Mouse (Mus musculus) c-Kit-positive CD71-positive TER-119-negative erythroid progenitor cells, embryonic 14.5 days (primary cell): ENCODE results near the gene Pdcd2l.

ENCODE experiments used
- DNase-seq: peaks from one replicate; pipeline ENCODE4 v3.0.0-alpha.2; 2013; ENCODE audit warnings: low read depth

Gene Pdcd2l

DNA sequence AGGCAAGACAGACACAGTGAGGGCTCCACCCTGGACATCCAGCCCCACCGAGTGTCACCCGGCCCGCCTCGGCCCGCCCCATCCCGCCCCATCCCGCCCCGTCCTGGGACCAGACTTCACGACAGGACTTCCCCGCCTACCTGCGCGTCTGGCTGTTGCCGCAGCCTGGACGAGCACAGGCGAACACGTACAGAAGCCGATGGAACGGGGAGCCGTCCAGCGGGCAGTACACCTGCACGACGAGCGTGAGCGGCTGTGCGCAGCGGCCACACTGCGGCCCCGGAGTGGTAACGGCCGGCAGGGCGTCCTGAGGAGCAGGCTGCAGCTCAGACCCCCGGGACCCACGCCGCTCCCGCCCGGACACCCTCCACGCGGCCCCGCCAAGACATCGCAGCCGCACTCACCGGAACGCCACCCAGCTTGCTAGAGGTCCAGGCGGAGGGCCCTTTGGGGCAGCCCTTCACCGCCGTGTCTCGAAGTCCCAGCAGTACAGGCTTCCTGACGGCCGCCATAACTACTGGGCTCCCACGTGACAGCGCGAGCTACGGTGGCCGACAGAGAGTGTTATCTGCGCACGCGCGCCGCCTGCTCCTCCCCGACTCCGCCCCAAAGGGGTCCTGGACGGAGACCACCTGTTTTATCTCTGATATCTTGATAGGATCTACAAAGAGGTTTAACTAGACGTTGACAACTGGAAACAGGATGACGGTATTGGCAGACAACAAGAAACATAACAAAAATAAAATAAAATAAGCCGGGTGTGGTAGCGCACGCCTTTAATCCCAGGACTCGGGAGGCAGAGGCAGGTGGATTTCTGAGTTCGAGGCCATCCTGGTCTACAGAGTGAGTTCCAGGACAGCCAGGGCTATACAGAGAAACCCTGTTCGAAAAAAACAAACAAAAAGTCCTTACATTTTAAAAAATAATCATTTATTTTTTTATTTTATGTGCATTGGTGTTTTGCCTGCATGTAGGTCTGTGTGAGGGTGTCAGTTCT is at the start of gene Pdcd2l:
TSS of gene Pdcd2l (minus strand) at position 530 of the 997 bp plus-strand sequence.
- peak; percentile 78 for DNase-seq

DNA sequence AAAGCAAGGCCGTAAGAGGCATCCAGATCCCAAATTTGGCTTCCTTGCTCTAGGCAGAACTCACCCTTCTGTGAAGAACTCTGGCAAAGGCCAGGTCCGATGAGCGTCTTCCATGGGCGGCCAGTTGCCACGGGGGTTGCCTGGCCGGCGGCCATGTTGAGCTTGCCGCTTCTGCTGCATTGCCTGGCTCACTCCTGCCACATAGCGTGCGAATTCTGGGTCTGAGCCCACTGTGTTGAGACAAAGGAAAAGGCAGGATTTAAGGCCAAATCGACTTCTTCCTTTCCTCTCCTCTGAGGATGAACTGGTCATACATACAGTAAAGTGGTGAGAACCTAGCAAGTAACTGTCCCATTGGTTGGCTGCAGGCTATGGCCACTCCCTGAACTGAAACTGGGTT is 45.7 kb upstream of the Pdcd2l start:
- DNase-seq = no peak

DNA sequence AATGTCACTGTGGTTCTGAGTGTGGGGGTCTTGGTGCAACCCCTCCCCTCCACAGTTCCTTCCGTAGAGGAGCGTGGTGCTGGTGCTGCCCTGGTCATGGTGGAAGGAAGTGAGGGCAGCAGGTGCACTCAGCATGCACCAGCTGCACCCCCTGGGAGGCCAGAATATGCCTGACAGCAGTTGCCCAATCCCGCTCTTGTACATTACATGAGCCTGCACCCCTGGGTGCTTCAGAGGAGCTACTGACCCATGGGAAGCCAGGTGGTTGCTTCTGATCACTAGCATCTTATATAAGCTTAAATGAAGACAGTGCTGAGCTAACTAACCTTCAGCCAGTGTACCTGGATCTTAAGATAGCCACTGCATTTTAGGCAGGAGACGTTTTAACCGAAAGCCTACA is 41.6 kb upstream of the Pdcd2l start:
- no peak for DNase-seq

DNA sequence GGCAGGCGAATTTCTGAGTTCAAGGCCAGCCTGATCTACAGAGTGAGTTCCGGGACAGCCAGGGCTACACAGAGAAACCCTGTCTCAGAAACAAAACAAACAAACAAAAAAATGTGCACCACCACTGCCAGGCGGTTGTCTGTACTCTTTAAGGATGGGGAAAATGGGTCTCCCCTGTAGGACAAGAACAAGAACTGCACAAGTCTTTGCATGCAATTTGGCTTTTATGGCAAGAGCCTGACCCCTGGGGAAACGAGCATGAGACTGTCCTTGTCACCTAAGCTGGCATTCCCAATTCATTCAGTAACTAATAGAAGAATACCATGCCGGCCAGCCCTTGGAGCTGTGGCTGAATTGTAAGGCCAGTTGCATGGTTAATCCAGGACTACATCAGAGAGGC is 39.1 kb upstream of the Pdcd2l start:
- DNase-seq = no peak

GRCm38 (mm10) chr7:34234610-34235561 is 38.4 kb upstream of the Pdcd2l start:
- no peak for DNase-seq

GRCm38 (mm10) chr7:34233909-34234609 is 37.6 kb upstream of the Pdcd2l start:
- peak; percentile 94 for DNase-seq

- DNase-seq = no peak
Observed at GRCm38 (mm10) chr7:34232785-34233725, 36.6 kb upstream of the Pdcd2l start.

DNA sequence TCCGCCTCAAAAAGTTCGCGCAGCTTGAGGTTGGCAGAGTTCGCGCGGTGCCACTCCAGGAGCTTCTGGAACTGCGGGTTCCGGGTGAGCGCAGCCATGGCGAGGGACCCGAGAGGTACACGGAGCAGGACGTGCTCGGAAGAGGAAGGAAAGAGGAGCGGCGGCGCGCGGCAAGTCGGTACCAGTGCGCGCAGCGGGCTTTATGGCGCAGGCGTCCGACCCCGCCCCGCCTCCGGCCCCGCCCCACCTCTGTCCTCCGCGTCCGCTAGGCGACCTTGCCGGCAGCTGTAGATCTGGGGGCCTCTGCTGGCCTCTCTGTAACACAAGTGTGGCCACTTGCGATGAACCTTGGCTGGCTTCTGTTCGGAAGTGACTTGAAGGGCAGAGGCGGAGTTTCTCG is 33.7 kb upstream of the Pdcd2l start, which contains the start of gene Gpi1:
TSS of gene Gpi1 (minus strand) at position 221 of the 400 bp plus-strand sequence.
- peak; percentile 81 for DNase-seq

DNA sequence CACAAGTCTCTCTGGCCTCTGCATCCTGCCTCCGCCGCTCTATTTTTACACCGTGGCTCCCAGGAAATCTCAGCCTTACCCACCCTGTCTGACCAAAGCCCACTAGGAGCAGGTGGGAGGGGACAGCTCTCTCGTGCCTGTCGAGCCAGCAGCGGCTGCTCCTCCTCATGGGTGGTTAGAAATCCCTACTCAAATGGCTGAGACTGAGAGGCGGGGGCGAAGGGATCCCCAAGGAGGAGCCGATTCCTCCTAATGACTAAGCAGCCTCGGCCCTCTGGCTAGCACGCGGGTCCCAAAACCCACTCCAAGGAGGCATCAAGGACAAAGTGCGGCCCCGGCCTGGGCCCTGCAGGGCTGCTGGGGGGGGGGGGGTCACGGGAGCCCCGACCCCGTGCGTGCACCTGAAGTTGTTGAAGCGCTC is 33.2 kb upstream of the Pdcd2l start:
- no peak for DNase-seq

GRCm38 (mm10) chr7:34229153-34229552 is 32.7 kb upstream of the Pdcd2l start:
- DNase-seq = no peak

GRCm38 (mm10) chr7:34228641-34229040 is 32.2 kb upstream of the Pdcd2l start:
- DNase-seq = no peak

DNA sequence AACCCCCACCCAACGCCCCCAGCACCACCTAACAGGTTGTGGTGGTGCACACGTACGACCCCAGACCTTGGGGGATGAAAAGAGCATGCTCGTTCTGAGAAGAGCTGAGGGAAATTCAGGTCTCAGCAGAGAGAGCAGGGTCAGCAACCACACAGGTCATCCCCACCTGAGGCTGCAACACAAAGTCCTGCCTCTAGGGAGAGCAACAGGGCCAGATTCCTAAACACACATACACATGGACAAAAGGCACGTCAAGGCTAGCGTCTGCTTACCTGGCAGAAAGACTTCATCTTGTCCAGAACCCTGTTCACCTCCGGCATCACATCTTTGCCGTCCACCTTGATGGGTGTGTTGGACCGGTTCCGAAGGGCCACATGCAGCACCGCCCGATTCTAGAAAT is 30.4 kb upstream of the Pdcd2l start:
- DNase-seq = no peak

GRCm38 (mm10) chr7:34226086-34226485 is 29.6 kb upstream of the Pdcd2l start:
- no peak for DNase-seq

DNA sequence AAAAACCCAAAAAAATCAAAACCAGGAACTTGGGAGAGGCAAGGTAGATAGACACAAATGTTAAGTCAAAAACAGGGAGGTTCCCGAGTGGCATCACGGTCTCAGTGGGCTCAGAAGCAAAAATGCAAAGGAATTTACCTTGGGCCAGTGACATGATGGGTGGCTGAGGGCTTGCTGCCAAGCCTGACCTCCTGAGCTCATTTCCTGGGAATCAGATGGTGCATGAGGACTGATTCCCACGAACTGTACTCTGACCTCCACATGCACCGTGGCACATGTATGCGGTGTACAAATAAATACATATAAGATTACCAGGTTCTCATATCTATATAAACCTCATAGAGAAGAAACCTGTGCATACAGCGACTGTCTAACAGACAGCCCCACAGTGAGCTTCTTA is 27.8 kb upstream of the Pdcd2l start:
- no peak for DNase-seq

- no peak for DNase-seq
Observed at GRCm38 (mm10) chr7:34222340-34222739, 25.9 kb upstream of the Pdcd2l start.

DNA sequence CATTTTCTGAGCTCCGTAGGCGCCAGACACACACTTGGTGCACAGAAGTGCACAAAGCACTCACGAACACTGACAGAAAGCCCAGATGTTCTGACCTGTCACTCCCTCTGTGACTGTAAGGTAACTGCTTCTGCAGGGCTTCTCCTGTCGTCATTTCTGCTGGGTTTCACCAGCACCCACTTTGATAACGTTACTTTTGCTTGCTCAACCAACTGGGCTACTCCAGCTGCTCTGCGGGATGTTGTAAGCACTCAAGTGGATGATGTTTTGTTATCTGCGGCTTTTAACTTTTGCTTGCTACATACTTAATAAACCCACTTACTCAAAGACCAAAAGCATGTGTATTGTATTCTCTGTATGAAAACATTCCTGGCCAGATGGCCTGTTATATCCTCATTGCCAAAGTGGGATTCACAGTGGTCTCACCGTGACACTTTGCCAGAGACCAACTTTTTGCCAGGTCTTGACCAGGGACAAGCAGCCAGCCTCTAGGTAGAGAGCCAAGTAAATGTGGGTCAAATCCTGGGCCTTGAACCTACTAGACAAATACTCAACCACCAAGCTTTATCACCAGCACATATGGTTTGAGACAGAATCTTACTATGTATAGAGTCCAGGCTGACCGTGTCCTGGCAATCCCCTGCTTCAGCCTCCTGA is 25.3 kb upstream of the Pdcd2l start:
- DNase-seq = no peak

DNA sequence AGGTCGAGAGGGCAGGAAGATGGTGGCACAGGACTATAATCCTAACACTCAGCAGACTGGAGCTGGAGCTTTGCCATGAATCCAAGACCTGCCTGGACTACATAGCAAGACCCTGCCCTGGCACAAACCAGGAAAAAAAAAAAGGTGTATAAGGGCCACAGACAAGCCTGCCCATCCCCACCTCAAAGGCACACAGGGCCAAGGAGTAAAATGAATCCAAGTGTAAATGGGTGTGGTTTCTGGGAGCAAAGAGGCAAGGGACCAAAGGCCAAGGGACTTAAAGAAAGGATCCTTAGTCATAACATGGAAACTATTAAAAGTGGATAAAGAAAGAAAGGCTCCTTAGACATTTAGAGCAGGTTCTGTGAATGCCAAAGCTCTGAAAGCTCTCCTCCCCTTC is 22.0 kb upstream of the Pdcd2l start:
- no peak for DNase-seq

- no peak for DNase-seq
Observed at GRCm38 (mm10) chr7:34216474-34216873, 20.0 kb upstream of the Pdcd2l start.

- DNase-seq = no peak
Observed at GRCm38 (mm10) chr7:34215481-34215880, 19.0 kb upstream of the Pdcd2l start.

DNA sequence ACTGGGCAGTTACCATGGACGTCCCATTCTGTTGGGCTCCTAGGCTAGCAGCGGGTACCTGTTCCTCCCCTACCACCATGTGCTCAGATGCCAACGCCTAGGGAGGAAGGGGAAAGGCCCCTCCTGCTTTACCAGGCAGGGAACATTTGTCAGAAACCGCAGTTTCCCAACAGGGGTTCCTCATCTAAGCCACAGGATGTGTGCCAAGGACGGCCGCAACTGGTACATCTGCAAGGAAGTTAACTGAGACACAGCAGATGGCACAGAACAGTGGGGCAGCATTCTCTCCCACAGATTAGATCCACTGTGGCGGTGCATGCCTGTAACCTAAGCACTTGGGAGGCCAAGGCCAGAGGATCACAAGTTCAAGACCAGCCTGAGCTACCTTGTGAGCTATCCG is 18.2 kb upstream of the Pdcd2l start:
- no peak for DNase-seq
